Mouse (Mus musculus) adrenal gland, postnatal 10 days (tissue): ENCODE measurements at regions not wholly inside any gene's neighbourhood (a gene's known extent, or its start where the extent isn't known, plus 50 kb on each side); places are given as distances from the start of the nearest gene placed in this dataset.
A peak's percentile ranks its signal among the peaks of the same experiment; 100 is the strongest.

Experiments used
- DNase-seq: peaks from one replicate; pipeline ENCODE4 v3.0.0; 2021; ENCODE audit warnings: mixed read lengths

- no peak for DNase-seq
Observed at GRCm38 (mm10) chr13:117334125-117334524, 113.2 kb upstream of the Gm17509 start.

GRCm38 (mm10) chr13:117334539-117334938, 113.7 kb upstream of the Gm17509 start:
- no peak for DNase-seq

GRCm38 (mm10) chr13:117381086-117381595, 160.3 kb upstream of the Gm17509 start:
- no peak for DNase-seq

- DNase-seq: no peak
Observed at GRCm38 (mm10) chr13:117383480-117384137, 162.7 kb upstream of the Gm17509 start.

GRCm38 (mm10) chr13:117390287-117390686, 169.4 kb upstream of the Gm17509 start:
- DNase-seq: no peak

- no peak for DNase-seq
Observed at GRCm38 (mm10) chr13:117393488-117393887, 172.6 kb upstream of the Gm17509 start.

GRCm38 (mm10) chr13:117401245-117401644, 180.4 kb upstream of the Gm17509 start:
- DNase-seq: no peak

GRCm38 (mm10) chr13:117409940-117410339, 189.1 kb upstream of the Gm17509 start:
- DNase-seq: no peak

- DNase-seq: no peak
Observed at GRCm38 (mm10) chr13:117413616-117414015, 188.5 kb upstream of the Hcn1 start.

- no peak for DNase-seq
Observed at GRCm38 (mm10) chr13:117423558-117423957, 178.6 kb upstream of the Hcn1 start.

GRCm38 (mm10) chr13:117425015-117425414, 177.1 kb upstream of the Hcn1 start:
- DNase-seq: no peak

GRCm38 (mm10) chr13:117467407-117467806, 134.7 kb upstream of the Hcn1 start:
- DNase-seq: no peak

GRCm38 (mm10) chr13:117472726-117473125, 129.4 kb upstream of the Hcn1 start:
- no peak for DNase-seq

GRCm38 (mm10) chr13:117482624-117483023, 119.5 kb upstream of the Hcn1 start:
- no peak for DNase-seq

- DNase-seq: no peak
Observed at GRCm38 (mm10) chr13:117508746-117509145, 93.4 kb upstream of the Hcn1 start.

GRCm38 (mm10) chr13:117550108-117550507, 52.0 kb upstream of the Hcn1 start:
- peak; percentile 45 for DNase-seq
